Mouse (Mus musculus) liver, embryonic 11.5 days (tissue): Measurements from ENCODE around the gene Tekt3. TPM values are rescaled to one million over a fixed set of nuclear protein-coding genes. Genes with fewer than 3 reads are reported as not detected.

Source experiments
- ATAC-seq: fragments of 200-750 bp; cut with Nextera tagmentation; replicated peaks from 2 replicates; pipeline ENCODE4 v1.8.0; 2017; ENCODE audit warnings: moderate number of reproducible peaks, mild to moderate bottlenecking, moderate TSS enrichment, moderate library complexity; ENCODE audit not compliant: low FRiP score
- DNase-seq: peaks from one replicate; pipeline ENCODE4 v3.0.0-alpha.2; 2017; ENCODE audit warnings: low spot score
- H3K27ac ChIP-seq: fragments of 300-500 bp; sonication (generic); 2 replicates; pipeline ENCODE4 v1.5.1; 2014; ENCODE audit warnings: mild to moderate bottlenecking, low read depth, low read length, control low read depth
- H3K27me3 ChIP-seq: fragments of 300-500 bp; sonication (generic); replicated peaks from 2 replicates; pipeline ENCODE4 v1.6.1; 2014; ENCODE audit warnings: low read length, mixed read lengths; ENCODE audit not compliant: control insufficient read depth, insufficient read depth
- H3K36me3 ChIP-seq: fragments of 300-500 bp; sonication (generic); 2 replicates; pipeline ENCODE4 v1.6.1; 2014; ENCODE audit warnings: mild to moderate bottlenecking, low read length, moderate library complexity, mixed read lengths; ENCODE audit not compliant: control insufficient read depth, insufficient read depth
- H3K4me1 ChIP-seq: fragments of 300-500 bp; sonication (generic); replicated peaks from 2 replicates; pipeline ENCODE4 v1.6.1; 2014; ENCODE audit warnings: low read length, mixed read lengths; ENCODE audit not compliant: control insufficient read depth, insufficient read depth
- H3K4me2 ChIP-seq: fragments of 300-500 bp; sonication (generic); 2 replicates; pipeline ENCODE4 v1.6.1; 2014; ENCODE audit warnings: mild to moderate bottlenecking, control low read depth, moderate library complexity
- H3K4me3 ChIP-seq: fragments of 300-500 bp; sonication (generic); 2 replicates; pipeline ENCODE4 v1.5.1; 2014; ENCODE audit warnings: low read depth, low read length, control low read depth
- H3K9ac ChIP-seq: fragments of 300-500 bp; sonication (generic); 2 replicates; pipeline ENCODE4 v1.6.1; 2014; ENCODE audit warnings: low read depth, low read length, control low read depth
- H3K9me3 ChIP-seq: fragments of 300-500 bp; sonication (generic); 2 replicates; pipeline ENCODE4 v1.6.1; 2016; ENCODE audit warnings: low read length, inconsistent platforms, mixed read lengths; ENCODE audit not compliant: control insufficient read depth
- WGBS: fragments of 180-500 bp; shearing (Covaris S2); extraction: QIAGEN DNeasy Blood & Tissue Kit; methylation state at CpG from one replicate; pipeline ENCODE4 v1.1.7; 2014; 5-methylcytosine and 5-hydroxymethylcytosine counted together
- polyA plus RNA-seq: library from polyadenylated mRNA; unstranded; fragments of >200 nt; fragmentation: Nextera tagmentation; extraction: Ambion mirVana; gene quantifications from 2 replicates; pipeline ENCODE4 v1.2.1, GENCODE M21; 2014

Gene Tekt3
- polyA plus RNA-seq, 1 experiment from 2014 or later: not detected

GRCm38 (mm10) chr11:63131001-63131692 is 69.7 kb downstream of the Tekt3 start:
- 5% methylated on average over 33 of the region's 33 CpGs for WGBS
- peak overlapping the region; percentile 62 for H3K9ac ChIP-seq
- H3K36me3 ChIP-seq: no peaks in the 10 kb centered on the region
- 0 out of 2 replicates have a peak, but pooled peaks cover 5% of the 10 kb centered on the region for H3K4me1 ChIP-seq
- ATAC-seq (no peak), DNase-seq (no peak)
- H3K27me3 ChIP-seq: peaks cover 69% of the 10 kb centered on the region
- H3K9me3 ChIP-seq: no peaks in the 10 kb centered on the region
- H3K4me3 ChIP-seq: peak overlapping the region; percentile 56
- peak overlapping the region; percentile 69 for H3K4me2 ChIP-seq
- no peak overlapping the region for H3K27ac ChIP-seq

GRCm38 (mm10) chr11:63131693-63132040 is 70.2 kb downstream of the Tekt3 start:
- WGBS: 9% methylated on average over 11 of the region's 11 CpGs
- Histone ChIP-seq H3K4me2 (peak overlapping the region; percentile 69), H3K4me3 (peak overlapping the region; percentile 56), H3K9ac (peak overlapping the region; percentile 62), H3K36me3 (no peaks in the 10 kb centered on the region), H3K27me3 (peaks cover 69% of the 10 kb centered on the region), H3K9me3 (no peaks in the 10 kb centered on the region), H3K27ac (no peak overlapping the region), H3K4me1 (0 out of 2 replicates have a peak, but pooled peaks cover 5% of the 10 kb centered on the region)
- no peak for DNase-seq
- no peak for ATAC-seq

GRCm38 (mm10) chr11:63132151-63132500 is 70.7 kb downstream of the Tekt3 start:
- Histone ChIP-seq H3K4me2 (peak overlapping the region; percentile 69), H3K27me3 (peaks cover 69% of the 10 kb centered on the region), H3K4me1 (0 out of 2 replicates have a peak, but pooled peaks cover 5% of the 10 kb centered on the region), H3K4me3 (peak overlapping the region; percentile 56), H3K27ac (peak overlapping the region; percentile 79), H3K36me3 (no peaks in the 10 kb centered on the region), H3K9me3 (no peaks in the 10 kb centered on the region), H3K9ac (peak overlapping the region; percentile 62)
- WGBS: 3% methylated on average over 11 of the region's 11 CpGs
- no peak for ATAC-seq
- DNase-seq: no peak

GRCm38 (mm10) chr11:63132501-63133435 is 71.3 kb downstream of the Tekt3 start:
- ATAC-seq: peak; percentile 18
- H3K27me3 ChIP-seq: peaks cover 68% of the 10 kb centered on the region

GRCm38 (mm10) chr11:63134021-63134420 is 72.6 kb downstream of the Tekt3 start:
- Histone ChIP-seq H3K4me1 (0 out of 2 replicates have a peak, but pooled peaks cover 5% of the 10 kb centered on the region), H3K9ac (no peak overlapping the region), H3K27me3 (peaks cover 62% of the 10 kb centered on the region), H3K4me2 (peak overlapping the region; percentile 69), H3K9me3 (no peaks in the 10 kb centered on the region), H3K4me3 (no peak overlapping the region; the same call in 1 of the 2 replicates), H3K27ac (no peak overlapping the region), H3K36me3 (no peaks in the 10 kb centered on the region)
- WGBS: 71% methylated on average over 5 of the region's 5 CpGs
- DNase-seq (no peak), ATAC-seq (no peak)

More at GRCm38 (mm10) chr11:63132501-63133435, 71.3 kb downstream of the Tekt3 start:
- WGBS: under 1% methylated on average over 66 of the region's 66 CpGs
- Histone ChIP-seq H3K27ac (peak overlapping the region; percentile 79), H3K4me2 (peak overlapping the region; percentile 69), H3K9ac (peak overlapping the region; percentile 62), H3K4me1 (0 out of 2 replicates have a peak, but pooled peaks cover 5% of the 10 kb centered on the region), H3K36me3 (no peaks in the 10 kb centered on the region), H3K9me3 (no peaks in the 10 kb centered on the region), H3K4me3 (peak overlapping the region; percentile 56)
- DNase-seq: peak; percentile 74

- no peak overlapping the region for H3K9ac ChIP-seq
- H3K4me2 ChIP-seq: no peak overlapping the region
- no peak overlapping the region for H3K27ac ChIP-seq
- ATAC-seq (no peak), DNase-seq (no peak)
- peaks cover 53% of the 10 kb centered on the region for H3K27me3 ChIP-seq
- WGBS: 67% methylated on average over 15 of the region's 15 CpGs
- H3K9me3 ChIP-seq: no peaks in the 10 kb centered on the region
- H3K4me1 ChIP-seq: 0 out of 2 replicates have a peak, but pooled peaks cover 3% of the 10 kb centered on the region
- no peak overlapping the region for H3K4me3 ChIP-seq
- no peaks in the 10 kb centered on the region for H3K36me3 ChIP-seq
Measured at GRCm38 (mm10) chr11:63134742-63135482, 73.5 kb downstream of the Tekt3 start.

- Histone ChIP-seq H3K9ac (no peak overlapping the region), H3K9me3 (no peaks in the 10 kb centered on the region), H3K4me1 (0 out of 2 replicates have a peak, but pooled peaks cover 2% of the 10 kb centered on the region), H3K36me3 (no peaks in the 10 kb centered on the region), H3K27ac (no peak overlapping the region), H3K4me3 (no peak overlapping the region), H3K4me2 (no peak overlapping the region), H3K27me3 (peaks cover 46% of the 10 kb centered on the region)
- ATAC-seq (no peak), DNase-seq (peak; percentile 79)
- WGBS: 8% methylated on average over 8 of the region's 8 CpGs
Measured at GRCm38 (mm10) chr11:63135622-63136021, 74.2 kb downstream of the Tekt3 start.

- H3K36me3 ChIP-seq: no peaks in the 10 kb centered on the region
- H3K9ac ChIP-seq: no peak overlapping the region
- 66% methylated on average over 6 of the region's 6 CpGs for WGBS
- peaks cover 40% of the 10 kb centered on the region for H3K27me3 ChIP-seq
- DNase-seq: no peak
- ATAC-seq: no peak
- H3K9me3 ChIP-seq: no peaks in the 10 kb centered on the region
- no peak overlapping the region for H3K4me2 ChIP-seq
- H3K4me1 ChIP-seq: 0 out of 2 replicates have a peak, but pooled peaks cover 2% of the 10 kb centered on the region
- no peak overlapping the region for H3K27ac ChIP-seq
- no peak overlapping the region for H3K4me3 ChIP-seq
Measured at GRCm38 (mm10) chr11:63136205-63136604, 74.8 kb downstream of the Tekt3 start.
